Mouse (Mus musculus): ENCODE results near the gene Elf5. TPM values are rescaled to one million over a fixed set of nuclear protein-coding genes. Genes with fewer than 3 reads are reported as not detected.
A peak's percentile ranks its signal among the peaks of the same experiment; 100 is the strongest.

Elf5 gene
- polyA plus RNA-seq, 1 experiment from 2014 or later: not detected

DNA sequence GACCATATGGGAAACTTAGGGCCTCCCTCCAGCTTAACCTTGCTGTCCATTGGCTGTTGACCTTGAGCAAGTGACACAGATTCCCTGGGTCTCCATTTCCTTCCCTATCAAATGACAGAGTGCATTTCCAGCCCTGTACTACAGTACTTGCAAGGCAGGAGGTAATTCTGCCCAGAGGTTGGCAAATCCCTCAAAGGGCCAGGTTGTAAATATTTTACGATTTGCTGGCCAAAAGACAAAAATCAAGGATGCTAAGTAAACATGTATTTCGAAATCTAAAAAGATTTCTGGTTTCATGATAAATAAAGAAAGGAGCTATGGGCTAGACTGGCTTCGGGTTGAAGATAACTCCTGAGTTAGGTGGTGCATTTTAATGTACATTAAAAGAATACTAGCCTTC is 16.9 kb downstream of the Elf5 start:
- no peaks in the 10 kb centered on the region for H3K36me3 ChIP-seq (ENCODE audit: control insufficient read depth, insufficient read depth)
- peaks cover 7% of the 10 kb centered on the region for H3K4me1 ChIP-seq (replicated peaks; ENCODE audit: control insufficient read depth, insufficient read depth, low read length)
- no peak overlapping the region for H3K4me3 ChIP-seq (replicated peaks; ENCODE audit: low read length)
- no peak overlapping the region for H3K27ac ChIP-seq (ENCODE audit: low read length)
- WGBS: 93% methylated on average over 3 of the region's 3 CpGs
- no peak overlapping the region for H3K4me2 ChIP-seq (ENCODE audit: low read length)
- H3K27me3 ChIP-seq (replicated peaks; ENCODE audit: control insufficient read depth, insufficient read depth, low read length): no peaks in the 10 kb centered on the region
- H3K9me3 ChIP-seq (ENCODE audit: control insufficient read depth, low read length): no peaks in the 10 kb centered on the region
- ATAC-seq: no peak
- H3K9ac ChIP-seq (replicated peaks; ENCODE audit: low read depth, low read length): no peak overlapping the region

DNA sequence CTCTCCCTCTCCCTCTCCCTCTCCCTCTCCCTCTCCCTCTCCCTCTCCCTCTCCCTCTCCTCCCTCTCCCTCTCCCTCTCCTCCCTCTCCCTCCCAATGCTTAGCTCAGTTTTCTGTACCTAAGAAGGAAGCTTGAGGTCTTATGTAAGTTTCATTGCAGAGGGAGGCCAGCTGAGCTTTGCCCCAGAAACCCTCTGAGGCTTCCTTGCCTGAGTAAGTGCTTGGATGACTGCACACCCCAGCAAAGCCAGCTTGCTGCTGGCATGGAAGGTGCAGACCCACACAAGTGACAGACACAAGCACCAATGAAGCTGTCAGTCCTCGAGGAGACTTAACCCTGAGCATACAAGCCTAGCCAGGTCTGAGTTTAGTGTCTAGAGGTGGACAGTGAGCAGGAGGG is 19.2 kb downstream of the Elf5 start:
- no peaks in the 10 kb centered on the region for H3K36me3 ChIP-seq (ENCODE audit: control insufficient read depth, insufficient read depth)
- WGBS: 50% methylated on average over 1 of the region's 1 CpGs
- ATAC-seq: no peak
- no peak overlapping the region for H3K27ac ChIP-seq (ENCODE audit: low read length)
- no peak overlapping the region for H3K4me2 ChIP-seq (ENCODE audit: low read length)
- no peaks in the 10 kb centered on the region for H3K9me3 ChIP-seq (ENCODE audit: control insufficient read depth, low read length)
- no peaks in the 10 kb centered on the region for H3K27me3 ChIP-seq (replicated peaks; ENCODE audit: control insufficient read depth, insufficient read depth, low read length)
- no peak overlapping the region for H3K9ac ChIP-seq (replicated peaks; ENCODE audit: low read depth, low read length)
- H3K4me1 ChIP-seq (replicated peaks; ENCODE audit: control insufficient read depth, insufficient read depth, low read length): no peaks in the 10 kb centered on the region
- H3K4me3 ChIP-seq (replicated peaks; ENCODE audit: low read length): no peak overlapping the region

DNA sequence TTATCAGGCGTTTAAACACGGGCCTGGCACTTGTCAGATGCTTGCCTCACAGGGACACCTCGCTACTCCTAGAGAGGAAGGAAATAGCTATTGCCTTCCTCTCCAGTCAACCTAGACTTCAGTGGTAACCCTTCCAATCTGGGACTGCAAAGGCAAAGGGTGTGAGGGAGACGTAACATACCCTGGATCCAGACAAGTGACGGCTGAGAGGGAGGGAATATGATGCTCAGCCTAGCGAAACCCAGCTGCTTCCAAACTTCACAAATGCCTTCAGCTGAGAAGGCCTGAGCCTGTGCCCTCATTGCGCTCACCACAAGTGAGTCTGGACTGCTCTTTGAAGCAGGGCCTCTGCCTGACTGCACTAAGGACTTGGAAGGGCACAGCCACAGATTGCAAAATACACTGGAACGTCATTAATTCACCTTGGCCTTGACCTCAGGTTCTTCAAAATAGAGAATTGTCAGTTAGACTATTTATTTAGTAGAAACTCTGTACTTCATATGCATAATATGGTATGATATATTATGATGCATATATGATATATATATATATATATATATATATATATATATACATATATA is 21.3 kb downstream of the Elf5 start:
- ATAC-seq: no peak
- H3K4me2 ChIP-seq (ENCODE audit: low read length): no peak overlapping the region
- H3K36me3 ChIP-seq (ENCODE audit: control insufficient read depth, insufficient read depth): no peaks in the 10 kb centered on the region
- no peaks in the 10 kb centered on the region for H3K9me3 ChIP-seq (ENCODE audit: control insufficient read depth, low read length)
- no peak overlapping the region for H3K9ac ChIP-seq (replicated peaks; ENCODE audit: low read depth, low read length)
- H3K27me3 ChIP-seq (replicated peaks; ENCODE audit: control insufficient read depth, insufficient read depth, low read length): no peaks in the 10 kb centered on the region
- no peak overlapping the region for H3K4me3 ChIP-seq (replicated peaks; ENCODE audit: low read length)
- no peaks in the 10 kb centered on the region for H3K4me1 ChIP-seq (replicated peaks; ENCODE audit: control insufficient read depth, insufficient read depth, low read length)
- 81% methylated on average over 8 of the region's 8 CpGs for WGBS
- no peak overlapping the region for H3K27ac ChIP-seq (ENCODE audit: low read length)

- Histone ChIP-seq H3K4me2 (ENCODE audit: low read length) (no peak overlapping the region), H3K4me1 (replicated peaks; ENCODE audit: control insufficient read depth, insufficient read depth, low read length) (no peaks in the 10 kb centered on the region), H3K27ac (ENCODE audit: low read length) (no peak overlapping the region), H3K9me3 (ENCODE audit: control insufficient read depth, low read length) (no peaks in the 10 kb centered on the region), H3K9ac (replicated peaks; ENCODE audit: low read depth, low read length) (no peak overlapping the region), H3K4me3 (replicated peaks; ENCODE audit: low read length) (no peak overlapping the region), H3K36me3 (ENCODE audit: control insufficient read depth, insufficient read depth) (no peaks in the 10 kb centered on the region), H3K27me3 (replicated peaks; ENCODE audit: control insufficient read depth, insufficient read depth, low read length) (no peaks in the 10 kb centered on the region)
- 72% methylated on average over 2 of the region's 2 CpGs for WGBS
- ATAC-seq: no peak
Observed at GRCm38 (mm10) chr2:103435110-103435509, 23.6 kb downstream of the Elf5 start.

GRCm38 (mm10) chr2:103436534-103436933 is 25.0 kb downstream of the Elf5 start:
- Histone ChIP-seq H3K9ac (replicated peaks; ENCODE audit: low read depth, low read length) (no peak overlapping the region), H3K27me3 (replicated peaks; ENCODE audit: control insufficient read depth, insufficient read depth, low read length) (no peaks in the 10 kb centered on the region), H3K4me1 (replicated peaks; ENCODE audit: control insufficient read depth, insufficient read depth, low read length) (no peaks in the 10 kb centered on the region), H3K9me3 (ENCODE audit: control insufficient read depth, low read length) (no peaks in the 10 kb centered on the region), H3K4me3 (replicated peaks; ENCODE audit: low read length) (no peak overlapping the region), H3K4me2 (ENCODE audit: low read length) (no peak overlapping the region), H3K36me3 (ENCODE audit: control insufficient read depth, insufficient read depth) (no peaks in the 10 kb centered on the region), H3K27ac (ENCODE audit: low read length) (no peak overlapping the region)
- no peak for ATAC-seq
- 76% methylated on average over 5 of the region's 5 CpGs for WGBS

GRCm38 (mm10) chr2:103439071-103439622 is 27.7 kb downstream of the Elf5 start:
- Histone ChIP-seq H3K36me3 (ENCODE audit: control insufficient read depth, insufficient read depth) (no peaks in the 10 kb centered on the region), H3K9me3 (ENCODE audit: control insufficient read depth, low read length) (no peaks in the 10 kb centered on the region), H3K27me3 (replicated peaks; ENCODE audit: control insufficient read depth, insufficient read depth, low read length) (no peaks in the 10 kb centered on the region), H3K4me3 (replicated peaks; ENCODE audit: low read length) (no peak overlapping the region), H3K4me1 (replicated peaks; ENCODE audit: control insufficient read depth, insufficient read depth, low read length) (no peaks in the 10 kb centered on the region), H3K4me2 (ENCODE audit: low read length) (no peak overlapping the region), H3K27ac (ENCODE audit: low read length) (no peak overlapping the region), H3K9ac (replicated peaks; ENCODE audit: low read depth, low read length) (no peak overlapping the region)
- 84% methylated on average over 11 of the region's 11 CpGs for WGBS
- ATAC-seq: no peak

DNA sequence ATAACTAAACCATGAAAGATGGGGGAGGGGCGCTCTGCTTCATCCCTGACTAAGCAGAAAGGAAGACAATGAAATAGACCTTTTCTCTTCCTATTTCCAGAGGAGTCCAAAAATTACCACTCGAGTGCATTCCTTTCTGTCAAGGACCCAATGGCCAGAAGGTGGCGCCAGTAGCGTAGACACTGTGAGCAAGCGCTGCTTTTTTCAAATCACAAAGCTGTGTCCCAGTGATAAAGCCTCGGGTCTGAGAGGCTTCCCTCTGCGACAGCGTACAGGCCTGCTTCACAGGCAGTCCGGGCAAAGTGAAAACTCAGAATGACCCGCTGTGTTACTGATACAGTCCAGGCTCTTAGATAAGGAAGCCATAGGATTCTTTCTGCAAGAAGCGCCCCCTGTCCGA is 28.2 kb downstream of the Elf5 start:
- Histone ChIP-seq H3K27me3 (replicated peaks; ENCODE audit: control insufficient read depth, insufficient read depth, low read length) (no peaks in the 10 kb centered on the region), H3K9me3 (ENCODE audit: control insufficient read depth, low read length) (no peaks in the 10 kb centered on the region), H3K4me1 (replicated peaks; ENCODE audit: control insufficient read depth, insufficient read depth, low read length) (no peaks in the 10 kb centered on the region), H3K4me3 (replicated peaks; ENCODE audit: low read length) (peak overlapping the region; percentile 26), H3K27ac (ENCODE audit: low read length) (no peak overlapping the region), H3K4me2 (ENCODE audit: low read length) (peak overlapping the region; percentile 50), H3K36me3 (ENCODE audit: control insufficient read depth, insufficient read depth) (no peaks in the 10 kb centered on the region), H3K9ac (replicated peaks; ENCODE audit: low read depth, low read length) (peak overlapping the region; percentile 50; the same call in 1 of the 2 replicates)
- 4% methylated on average over 12 of the region's 12 CpGs for WGBS
- ATAC-seq: peak; percentile 69

DNA sequence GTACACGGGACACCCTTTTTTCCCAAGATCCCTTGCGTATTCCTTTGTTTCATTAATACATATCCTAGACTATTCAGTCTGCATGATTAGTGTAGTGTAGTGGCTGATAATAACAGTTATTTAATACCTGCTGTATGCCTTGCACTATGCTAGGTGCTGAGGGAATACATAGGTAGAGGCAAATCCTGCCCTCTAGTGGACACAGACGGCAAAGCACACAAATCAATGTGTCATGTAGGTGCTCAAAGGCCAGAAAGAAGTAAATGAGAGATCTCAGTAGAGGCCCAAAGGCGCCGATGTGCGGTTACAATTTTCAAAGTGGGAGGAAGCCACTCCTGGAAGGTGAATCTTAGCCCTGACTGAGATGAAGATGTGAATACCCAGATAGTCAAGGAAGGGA is 34.3 kb downstream of the Elf5 start:
- WGBS: 65% methylated on average over 6 of the region's 6 CpGs
- H3K27ac ChIP-seq (ENCODE audit: low read length): no peak overlapping the region
- no peak overlapping the region for H3K4me3 ChIP-seq (replicated peaks; ENCODE audit: low read length)
- H3K27me3 ChIP-seq (replicated peaks; ENCODE audit: control insufficient read depth, insufficient read depth, low read length): no peaks in the 10 kb centered on the region
- no peak for ATAC-seq
- no peaks in the 10 kb centered on the region for H3K4me1 ChIP-seq (replicated peaks; ENCODE audit: control insufficient read depth, insufficient read depth, low read length)
- H3K4me2 ChIP-seq (ENCODE audit: low read length): no peak overlapping the region
- H3K36me3 ChIP-seq (ENCODE audit: control insufficient read depth, insufficient read depth): no peaks in the 10 kb centered on the region
- H3K9ac ChIP-seq (replicated peaks; ENCODE audit: low read depth, low read length): no peak overlapping the region
- no peaks in the 10 kb centered on the region for H3K9me3 ChIP-seq (ENCODE audit: control insufficient read depth, low read length)

GRCm38 (mm10) chr2:103446326-103446725 is 34.8 kb downstream of the Elf5 start:
- ATAC-seq: no peak
- Histone ChIP-seq H3K9ac (replicated peaks; ENCODE audit: low read depth, low read length) (no peak overlapping the region), H3K36me3 (ENCODE audit: control insufficient read depth, insufficient read depth) (no peaks in the 10 kb centered on the region)

More at GRCm38 (mm10) chr2:103446326-103446725, 34.8 kb downstream of the Elf5 start:
- 86% methylated on average over 6 of the region's 6 CpGs for WGBS
- no peak overlapping the region for H3K27ac ChIP-seq (ENCODE audit: low read length)
- H3K4me3 ChIP-seq (replicated peaks; ENCODE audit: low read length): no peak overlapping the region
- H3K4me2 ChIP-seq (ENCODE audit: low read length): no peak overlapping the region
- H3K4me1 ChIP-seq (replicated peaks; ENCODE audit: control insufficient read depth, insufficient read depth, low read length): no peaks in the 10 kb centered on the region
- no peaks in the 10 kb centered on the region for H3K9me3 ChIP-seq (ENCODE audit: control insufficient read depth, low read length)
- no peaks in the 10 kb centered on the region for H3K27me3 ChIP-seq (replicated peaks; ENCODE audit: control insufficient read depth, insufficient read depth, low read length)

Data from forebrain, embryonic 16.5 days (tissue).